Mouse (Mus musculus) intestine, postnatal 0 days (tissue): ENCODE results near the gene Acvr2b. TPM values are rescaled to one million over a fixed set of nuclear protein-coding genes. Genes with fewer than 3 reads are reported as not detected.

Experiments used
- ATAC-seq: fragments of 200-750 bp; cut with Nextera tagmentation; 2 replicates; pipeline ENCODE4 v1.8.0; 2017; ENCODE audit warnings: mild to moderate bottlenecking, moderate TSS enrichment, moderate library complexity
- H3K27ac ChIP-seq: fragments of 300-500 bp; sonication (generic); 2 replicates; pipeline ENCODE4 v1.5.1; 2014; ENCODE audit warnings: mild to moderate bottlenecking, low read depth, low read length, moderate library complexity
- H3K27me3 ChIP-seq: fragments of 300-500 bp; sonication (generic); replicated peaks from 2 replicates; pipeline ENCODE4 v1.6.1; 2014; ENCODE audit warnings: low read length, mixed read lengths; ENCODE audit not compliant: control insufficient read depth, insufficient read depth
- H3K36me3 ChIP-seq: fragments of 300-500 bp; sonication (generic); 2 replicates; pipeline ENCODE4 v1.6.1; 2014; ENCODE audit warnings: mild to moderate bottlenecking, moderate library complexity; ENCODE audit not compliant: control insufficient read depth, insufficient read depth
- H3K4me1 ChIP-seq: fragments of 300-500 bp; sonication (generic); replicated peaks from 2 replicates; pipeline ENCODE4 v1.6.1; 2014; ENCODE audit warnings: antibody characterized with exemption, low read length, mixed read lengths; ENCODE audit not compliant: control insufficient read depth, insufficient read depth
- H3K4me2 ChIP-seq: fragments of 300-500 bp; sonication (generic); replicated peaks from 2 replicates; pipeline ENCODE4 v1.6.1; 2014; ENCODE audit warnings: low read depth, mild to moderate bottlenecking, moderate library complexity
- H3K4me3 ChIP-seq: fragments of 300-500 bp; sonication (generic); 2 replicates; pipeline ENCODE4 v1.5.1; 2014; ENCODE audit warnings: low read depth, low read length
- H3K9ac ChIP-seq: fragments of 300-500 bp; sonication (generic); 2 replicates; pipeline ENCODE4 v1.6.1; 2014; ENCODE audit warnings: mild to moderate bottlenecking, low read depth, low read length
- H3K9me3 ChIP-seq: fragments of 300-500 bp; sonication (generic); 2 replicates; pipeline ENCODE4 v1.6.1; 2016; ENCODE audit warnings: mixed run types; ENCODE audit not compliant: control insufficient read depth
- CTCF ChIP-seq: sonication (generic); IDR thresholded peaks from 2 replicates; pipeline ENCODE4 v1.5.1; 2016; ENCODE audit warnings: low read depth, mild to moderate bottlenecking, control low read depth, antibody characterized with exemption, moderate library complexity
- WGBS: fragments of 180-500 bp; shearing (Covaris S2); extraction: QIAGEN DNeasy Blood & Tissue Kit; methylation state at CpG from one replicate; pipeline ENCODE4 v1.1.7; 2014; 5-methylcytosine and 5-hydroxymethylcytosine counted together
- polyA plus RNA-seq: library from polyadenylated mRNA; unstranded; fragments of >200 nt; fragmentation: Nextera tagmentation; extraction: Ambion mirVana; gene quantifications from 2 replicates; pipeline ENCODE4 v1.2.1, GENCODE M21; 2015

Gene Acvr2b
- polyA plus RNA-seq, 1 experiment from 2014 or later = 5.8 TPM

- no peak overlapping the region for H3K4me2 ChIP-seq
- no peak overlapping the region for H3K4me3 ChIP-seq
- WGBS = 92% methylated on average over 4 of the region's 4 CpGs
- H3K4me1 ChIP-seq = no peaks in the 10 kb centered on the region
- TF ChIP-seq CTCF = no peak
- no peaks in the 10 kb centered on the region for H3K9me3 ChIP-seq
- ATAC-seq = no peak
- peaks cover 21% of the 10 kb centered on the region for H3K36me3 ChIP-seq
- no peaks in the 10 kb centered on the region for H3K27me3 ChIP-seq
- no peak overlapping the region for H3K9ac ChIP-seq
- no peak overlapping the region for H3K27ac ChIP-seq
These were observed 23.7 kb upstream of the Acvr2b start for GRCm38 (mm10) chr9:119378231-119378630.

GRCm38 (mm10) chr9:119382603-119383002 lies 19.3 kb upstream of the Acvr2b start:
- H3K4me1 ChIP-seq = no peaks in the 10 kb centered on the region

GRCm38 (mm10) chr9:119388956-119389355 lies 13.0 kb upstream of the Acvr2b start:
- no peak for TF ChIP-seq CTCF
- Histone ChIP-seq H3K4me3 (no peak overlapping the region), H3K27me3 (no peaks in the 10 kb centered on the region), H3K9me3 (no peaks in the 10 kb centered on the region), H3K27ac (no peak overlapping the region), H3K4me1 (no peaks in the 10 kb centered on the region), H3K4me2 (no peak overlapping the region), H3K36me3 (peaks cover 7% of the 10 kb centered on the region; the same call in 1 of the 2 replicates), H3K9ac (no peak overlapping the region)
- WGBS = 52% methylated on average over 5 of the region's 5 CpGs
- ATAC-seq = no peak

More at GRCm38 (mm10) chr9:119382603-119383002, 19.3 kb upstream of the Acvr2b start:
- TF ChIP-seq CTCF = no peak
- no peak for ATAC-seq
- no peak overlapping the region for H3K4me3 ChIP-seq
- 68% methylated on average over 6 of the region's 6 CpGs for WGBS
- no peak overlapping the region for H3K9ac ChIP-seq
- H3K27me3 ChIP-seq = no peaks in the 10 kb centered on the region
- no peak overlapping the region for H3K27ac ChIP-seq
- no peak overlapping the region for H3K4me2 ChIP-seq
- peaks cover 15% of the 10 kb centered on the region for H3K36me3 ChIP-seq
- no peaks in the 10 kb centered on the region for H3K9me3 ChIP-seq

- Histone ChIP-seq H3K9me3 (no peaks in the 10 kb centered on the region), H3K27ac (no peak overlapping the region), H3K4me2 (no peak overlapping the region), H3K4me3 (no peak overlapping the region), H3K27me3 (no peaks in the 10 kb centered on the region), H3K36me3 (peaks cover 7% of the 10 kb centered on the region; the same call in 1 of the 2 replicates), H3K9ac (no peak overlapping the region), H3K4me1 (no peaks in the 10 kb centered on the region)
- TF ChIP-seq CTCF = no peak
- 76% methylated on average over 2 of the region's 2 CpGs for WGBS
- peak; percentile 43 for ATAC-seq
These were observed 11.7 kb upstream of the Acvr2b start for GRCm38 (mm10) chr9:119390214-119390613.

GRCm38 (mm10) chr9:119394808-119395207 lies 7.1 kb upstream of the Acvr2b start:
- H3K4me1 ChIP-seq = no peaks in the 10 kb centered on the region
- H3K4me2 ChIP-seq = no peak overlapping the region
- WGBS = 57% methylated on average over 1 of the region's 1 CpGs
- H3K9me3 ChIP-seq = no peaks in the 10 kb centered on the region
- no peaks in the 10 kb centered on the region for H3K27me3 ChIP-seq
- ATAC-seq = no peak
- H3K9ac ChIP-seq = no peak overlapping the region
- no peak overlapping the region for H3K4me3 ChIP-seq
- no peak for TF ChIP-seq CTCF
- 0 out of 2 replicates have a peak, but pooled peaks cover 7% of the 10 kb centered on the region for H3K36me3 ChIP-seq
- H3K27ac ChIP-seq = no peak overlapping the region

GRCm38 (mm10) chr9:119401351-119401750 lies 567 bp upstream of the Acvr2b start:
- ATAC-seq = peak; percentile 7
- no peak for TF ChIP-seq CTCF
- peak overlapping the region; percentile 98; the same call in 1 of the 2 replicates for H3K27ac ChIP-seq

More at GRCm38 (mm10) chr9:119401351-119401750, 567 bp upstream of the Acvr2b start:
- H3K36me3 ChIP-seq = no peaks in the 10 kb centered on the region
- H3K27me3 ChIP-seq = no peaks in the 10 kb centered on the region
- H3K9ac ChIP-seq = peak overlapping the region; percentile 17; the same call in 1 of the 2 replicates
- peak overlapping the region; percentile 85 for H3K4me3 ChIP-seq
- H3K4me1 ChIP-seq = 0 out of 2 replicates have a peak, but pooled peaks cover 3% of the 10 kb centered on the region
- peak overlapping the region; percentile 99 for H3K4me2 ChIP-seq
- H3K9me3 ChIP-seq = no peaks in the 10 kb centered on the region
- WGBS = 1% methylated on average over 7 of the region's 7 CpGs
